Mouse (Mus musculus): ENCODE results near the gene Serinc5.

- TF ChIP-seq CTCF (IDR thresholded peaks at IDR 0.05; ENCODE audit: low read depth, low read length) (no peak), POLR2A (IDR thresholded peaks at IDR 0.05; ENCODE audit: insufficient read depth, low read length) (no peak)
Observed at GRCm38 (mm10) chr13:92740671-92741270, 129.9 kb downstream of the Serinc5 start.
